Comparison of ENCODE assay signal across 6 mouse cellular contexts in the genomic region with DNA sequence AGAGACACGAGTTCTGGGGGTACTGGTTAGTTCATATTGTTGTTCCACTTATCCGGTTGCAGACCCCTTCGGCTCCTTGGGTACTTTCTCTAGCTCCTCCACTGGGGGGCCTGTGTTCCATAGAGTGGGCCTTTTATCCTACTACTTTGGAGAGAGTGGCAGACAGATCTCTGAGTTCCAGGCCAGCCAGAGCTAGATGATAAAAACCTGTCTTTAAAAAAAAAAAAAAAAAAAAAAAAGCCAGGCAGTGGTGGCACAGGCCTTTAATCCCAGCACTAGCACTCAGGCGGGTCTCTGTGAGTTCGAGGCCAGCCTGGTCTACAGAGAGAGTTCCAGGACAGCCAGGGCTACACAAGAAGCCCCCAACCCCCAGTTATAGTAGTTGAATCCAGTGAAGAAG. TPM values are rescaled to one million over a fixed set of nuclear protein-coding genes. Genes with fewer than 3 reads are reported as not detected.
DNase-seq lines count a peak whose midpoint lies in the region; ATAC-seq and TF ChIP-seq lines count a peak whose summit lies in the region.
"Not testable (repeated sequence)": the region's sequence is repeated elsewhere in the genome, so short reads cannot be mapped to it uniquely, and the experiment has no call there.

No protein-coding gene starts in this region.

- not testable (repeated sequence) for H3K27ac ChIP-seq in MEL (ENCODE audit: control insufficient read depth, low read depth, low read length); heart, embryonic 10.5 days
- peak overlapping the region; percentile 65 for H3K27ac ChIP-seq in forebrain, embryonic 11.5 days (ENCODE audit: low read depth, low read length)
- H3K27ac ChIP-seq in forebrain, embryonic 13.5 days: peak overlapping the region; percentile 51; the same call in 1 of the 2 replicates

- H3K9ac ChIP-seq in MEL (ENCODE audit: control insufficient read depth, low read depth, low read length, poor library complexity, severe bottlenecking); forebrain, embryonic 11.5 days (ENCODE audit: low read length); forebrain, embryonic 13.5 days: not testable (repeated sequence)

- H3K4me3 ChIP-seq in MEL (ENCODE audit: control insufficient read depth in 1 of 2, insufficient read depth in 1 of 2, low read depth in 2 of 2, low read length in 2 of 2); forebrain, embryonic 11.5 days (ENCODE audit: low read depth, low read length); forebrain, embryonic 13.5 days; heart, embryonic 10.5 days: not testable (repeated sequence)

- WGBS in forebrain, embryonic 11.5 days: 56% methylated on average over 5 of the region's 5 CpGs
- WGBS in forebrain, embryonic 13.5 days: 52% methylated on average over 5 of the region's 5 CpGs
- 86% methylated on average over 5 of the region's 5 CpGs for WGBS in heart, embryonic 10.5 days

- H3K27me3 ChIP-seq in MEL (ENCODE audit: control insufficient read depth in 1 of 2, insufficient read depth in 2 of 2, low read length in 2 of 2); forebrain, embryonic 11.5 days (ENCODE audit: control insufficient read depth, insufficient read depth, low read length); forebrain, embryonic 13.5 days; heart, embryonic 10.5 days (ENCODE audit: insufficient read depth, poor library complexity, severe bottlenecking): not testable (repeated sequence)

- not testable (repeated sequence) for ATAC-seq in forebrain, embryonic 11.5 days (replicated peaks; ENCODE audit: low FRiP score); forebrain, embryonic 13.5 days

- not testable (repeated sequence) for H3K79me2 ChIP-seq in MEL (ENCODE audit: control insufficient read depth, insufficient read depth, low read length, poor library complexity)

- not testable (repeated sequence) for TF ChIP-seq CTCF in MEL (IDR thresholded peaks at IDR 0.05 in 2 of 3, conservative IDR thresholded peaks at IDR 0.05 in 1 of 3; ENCODE audit: control insufficient read depth in 1 of 3, insufficient read depth in 1 of 3, low read depth in 2 of 3, low read length in 3 of 3, poor library complexity in 1 of 3, severe bottlenecking in 1 of 3)

- peak; percentile 22 for DNase-seq in ES-CJ7 (ENCODE audit: low read depth, low spot score)
- not testable (repeated sequence) for DNase-seq in MEL (ENCODE audit: low read depth, low spot score); forebrain, embryonic 11.5 days (ENCODE audit: low spot score)
- DNase-seq in heart, embryonic 10.5 days (ENCODE audit: low spot score): peak; percentile 24
- peak; percentile 4 for DNase-seq in thymus, postnatal 4 days

- TF ChIP-seq RAD21 in MEL (IDR thresholded peaks at IDR 0.05; ENCODE audit: low read depth, low read length): not testable (repeated sequence)

- TF ChIP-seq EP300 in MEL (IDR thresholded peaks at IDR 0.05; ENCODE audit: low read depth in 1 of 2, low read length in 2 of 2): not testable (repeated sequence)

- not testable (repeated sequence) for H3K9me3 ChIP-seq in MEL (replicated peaks; ENCODE audit: insufficient read depth, low read length); forebrain, embryonic 11.5 days (ENCODE audit: control insufficient read depth, low read length); forebrain, embryonic 13.5 days (replicated peaks); heart, embryonic 10.5 days

- TF ChIP-seq POLR2A in MEL (IDR thresholded peaks at IDR 0.05; ENCODE audit: control insufficient read depth in 1 of 2, insufficient read depth in 1 of 2, low read depth in 1 of 2, low read length in 2 of 2, poor library complexity in 1 of 2): not testable (repeated sequence)

- not testable (repeated sequence) for H3K4me2 ChIP-seq in forebrain, embryonic 11.5 days (ENCODE audit: low read depth, low read length, severe bottlenecking); forebrain, embryonic 13.5 days

- H3K4me1 ChIP-seq in MEL (ENCODE audit: control insufficient read depth in 1 of 2, insufficient read depth in 2 of 2, low read length in 2 of 2); forebrain, embryonic 11.5 days (replicated peaks; ENCODE audit: control insufficient read depth, insufficient read depth, low read length): not testable (repeated sequence)
- H3K4me1 ChIP-seq in forebrain, embryonic 13.5 days: peaks cover 30% of the 10 kb centered on the region
- H3K4me1 ChIP-seq in heart, embryonic 10.5 days: peaks cover 14% of the 10 kb centered on the region

- not testable (repeated sequence) for H3K36me3 ChIP-seq in MEL (ENCODE audit: control insufficient read depth in 1 of 2, insufficient read depth in 2 of 2, low read length in 2 of 2); forebrain, embryonic 11.5 days (ENCODE audit: control insufficient read depth, insufficient read depth, low read length); forebrain, embryonic 13.5 days (ENCODE audit: poor library complexity, severe bottlenecking)
- peaks cover 11% of the 10 kb centered on the region; the same call in 1 of the 2 replicates for H3K36me3 ChIP-seq in heart, embryonic 10.5 days

TF ChIP-seq in MEL, 35 proteins besides CTCF, POLR2A, EP300 and RAD21:
- peak; percentile 60 for TF ChIP-seq ZNF384 (IDR thresholded peaks at IDR 0.05; ENCODE audit: low read depth, low read length)

RNA-seq across cellular contexts. Expression of a gene that starts 18.8 kb away (rescaled TPM):
- 54.6 and 79.3 TPM in 2 replicates for total RNA-seq in MEL (2012; rRNA removed)
- 100 to 1,000 TPM in 1 of 2 experiments, not detected in 1; 127 TPM for polyA plus RNA-seq in MEL (2012; ENCODE audit: insufficient read depth in 1 of 2, insufficient read length in 2 of 2, low read depth in 1 of 2, low replicate concordance in 2 of 2, missing spikeins in 1 of 2)
- 202 and 238 TPM in 2 replicates for polyA plus RNA-seq in forebrain, embryonic 11.5 days (2014; fragmentation: Nextera tagmentation; extraction: Ambion mirVana)
- polyA plus RNA-seq in forebrain, embryonic 13.5 days (2015; fragmentation: Nextera tagmentation; extraction: Ambion mirVana): 173 and 185 TPM in 2 replicates
- 177 and 187 TPM in 2 replicates for polyA plus RNA-seq in heart, embryonic 10.5 days (2016; fragmentation: Nextera tagmentation; extraction: Ambion mirVana)

RNA-seq across cellular contexts. Expression of a gene that starts 44.8 kb away (rescaled TPM):
- total RNA-seq in MEL (2012; rRNA removed): 106 and 136 TPM in 2 replicates
- polyA plus RNA-seq in MEL (2012; ENCODE audit: insufficient read depth in 1 of 2, insufficient read length in 2 of 2, low read depth in 1 of 2, low replicate concordance in 2 of 2, missing spikeins in 1 of 2): 100 to 1,000 TPM in 1 of 2 experiments, not detected in 1; 296 TPM
- polyA plus RNA-seq in forebrain, embryonic 11.5 days (2014; fragmentation: Nextera tagmentation; extraction: Ambion mirVana): 87.7 and 96.0 TPM in 2 replicates
- 86.9 and 99.0 TPM in 2 replicates for polyA plus RNA-seq in forebrain, embryonic 13.5 days (2015; fragmentation: Nextera tagmentation; extraction: Ambion mirVana)
- 84.7 and 105 TPM in 2 replicates for polyA plus RNA-seq in heart, embryonic 10.5 days (2016; fragmentation: Nextera tagmentation; extraction: Ambion mirVana)
